Mouse (Mus musculus): ENCODE results near the gene Emid1.

DNA sequence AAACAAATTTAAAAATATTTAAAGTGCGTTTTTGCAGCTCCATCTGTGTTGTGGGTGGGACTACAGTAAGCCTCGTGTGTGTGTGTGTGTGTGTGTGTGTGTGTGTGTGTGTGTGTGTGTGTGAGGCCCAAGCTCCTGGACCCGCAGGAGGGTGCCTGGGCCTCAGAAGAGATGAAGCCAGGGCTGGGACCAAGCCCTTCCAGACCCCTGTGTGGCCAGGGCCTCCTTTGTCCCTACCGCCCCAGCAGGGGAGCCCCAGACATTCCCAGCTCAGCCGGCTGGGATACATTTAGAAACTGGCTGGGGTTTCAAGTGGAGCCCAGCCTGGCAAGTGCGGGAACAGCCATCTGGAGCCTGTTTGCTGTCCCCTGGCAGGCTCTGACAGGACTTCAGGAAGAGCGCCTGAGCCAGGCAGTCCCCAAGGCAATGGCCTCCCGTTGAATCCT is 13.4 kb upstream of the Emid1 start:
- TF ChIP-seq CTCF (conservative IDR thresholded peaks at IDR 0.05; ENCODE audit: low read length) (no peak), POU5F1 (IDR thresholded peaks at IDR 0.05; ENCODE audit: borderline replicate concordance, low read length) (no peak), NANOG (IDR thresholded peaks at IDR 0.05; ENCODE audit: borderline replicate concordance, low read length) (no peak)
